Mouse (Mus musculus) spleen, adult 12 weeks (tissue): Measurements from ENCODE around the gene Akirin2.
"Not testable (repeated sequence)": the region's sequence is repeated elsewhere in the genome, so short reads cannot be mapped to it uniquely, and the experiment has no call there.

Source experiments
- DNase-seq: peaks from one replicate; pipeline ENCODE4 v3.0.0; 2022; ENCODE audit warnings: low spot score

The Akirin2 gene

DNA sequence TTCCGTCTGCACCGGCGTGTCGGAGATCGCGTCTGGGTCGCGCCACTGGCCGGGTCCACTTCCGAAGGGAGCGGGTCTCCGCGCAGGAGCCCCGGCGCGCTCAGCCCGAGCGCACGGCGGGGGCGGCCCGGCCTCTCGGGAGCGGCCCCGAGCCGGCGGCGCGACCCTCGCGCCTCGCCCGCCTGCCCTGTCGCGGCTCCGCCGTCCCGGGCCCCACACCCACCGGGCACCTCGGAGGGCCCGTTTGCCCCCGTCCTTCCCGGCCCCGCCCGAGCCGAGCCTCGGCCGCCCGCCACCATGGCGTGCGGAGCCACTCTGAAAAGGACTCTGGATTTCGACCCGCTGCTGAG, at the start of gene Akirin2:
Akirin2 (plus strand) TSS at position 190 of the 350 bp plus-strand sequence.
- DNase-seq: no peak

DNA sequence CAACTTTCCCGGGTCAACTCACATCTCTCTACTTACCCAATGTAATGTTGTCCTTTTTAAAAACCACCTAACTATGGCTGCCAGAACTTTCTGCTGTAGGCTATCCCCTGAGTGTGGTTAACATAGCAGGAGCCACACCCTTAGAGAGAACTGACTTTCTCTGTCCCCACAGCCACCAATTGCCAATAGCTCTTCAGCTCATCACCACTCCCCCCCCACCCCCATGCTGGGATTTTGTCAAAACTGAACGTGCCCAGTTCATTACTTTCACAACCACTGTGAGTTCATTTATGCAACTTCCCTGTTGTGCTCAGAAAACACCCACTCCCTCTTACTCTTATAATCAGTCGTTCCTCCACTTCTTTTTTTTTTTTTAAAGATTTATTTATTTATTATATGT, 40.4 kb upstream of the Akirin2 start:
- DNase-seq: no peak

DNA sequence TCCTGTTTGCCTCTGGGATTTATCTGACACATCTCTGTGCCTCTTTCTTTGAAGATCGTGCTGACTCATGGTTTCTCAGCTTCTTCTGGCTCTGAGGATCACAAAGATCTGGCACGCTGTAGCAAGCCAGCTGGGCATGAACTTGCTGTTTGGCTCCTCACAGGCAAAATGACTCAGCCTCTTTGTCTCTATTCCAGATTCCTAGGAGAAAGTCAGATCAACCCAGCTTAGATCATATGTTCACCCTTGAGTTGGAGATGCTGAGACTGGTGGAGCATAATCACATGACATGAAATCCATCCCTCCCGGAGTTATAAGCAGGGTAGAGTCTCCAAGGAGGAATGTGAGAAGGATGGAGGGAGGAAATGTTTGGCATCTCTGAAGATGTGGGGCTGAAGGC, 27.9 kb upstream of the Akirin2 start:
- DNase-seq: no peak

DNA sequence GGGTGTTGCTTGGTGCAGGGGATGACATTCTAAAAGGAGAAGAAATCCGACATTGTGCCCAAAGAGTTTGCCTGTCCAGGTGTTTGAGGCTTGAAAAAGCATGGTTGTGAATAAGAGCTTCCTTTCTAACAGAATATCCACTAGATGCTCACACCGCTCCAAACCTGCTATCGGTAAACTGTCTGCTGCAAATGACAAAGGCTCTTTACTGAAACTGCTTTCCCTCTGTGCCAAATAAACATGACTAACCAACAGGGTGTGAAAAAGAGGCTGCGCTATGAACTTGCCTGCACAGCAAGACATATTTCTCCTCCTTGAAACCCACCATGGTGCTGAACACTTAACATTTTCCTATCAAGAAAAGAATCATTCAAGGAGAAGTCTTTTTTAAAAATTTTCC, 27.2 kb upstream of the Akirin2 start:
- no peak for DNase-seq

DNA sequence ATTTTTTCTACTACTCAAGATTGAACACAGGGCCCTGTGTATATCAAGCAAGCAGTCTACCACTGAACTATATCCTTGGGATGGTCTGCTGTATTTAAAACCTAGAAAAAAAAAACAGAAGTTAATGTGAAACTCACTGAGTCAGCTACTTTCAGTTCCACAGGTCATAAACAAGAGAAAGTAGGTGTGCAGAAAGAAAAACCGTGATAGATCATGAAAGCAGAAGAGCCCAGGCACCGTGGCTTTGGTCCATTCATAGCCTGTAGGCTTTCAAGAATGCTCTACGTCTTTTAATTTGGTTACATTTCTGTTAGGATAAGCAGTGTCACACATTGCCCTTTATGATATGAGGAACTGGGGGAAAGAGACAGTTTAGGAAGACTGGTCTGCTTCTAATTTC, 24.0 kb upstream of the Akirin2 start:
- no peak for DNase-seq

DNA sequence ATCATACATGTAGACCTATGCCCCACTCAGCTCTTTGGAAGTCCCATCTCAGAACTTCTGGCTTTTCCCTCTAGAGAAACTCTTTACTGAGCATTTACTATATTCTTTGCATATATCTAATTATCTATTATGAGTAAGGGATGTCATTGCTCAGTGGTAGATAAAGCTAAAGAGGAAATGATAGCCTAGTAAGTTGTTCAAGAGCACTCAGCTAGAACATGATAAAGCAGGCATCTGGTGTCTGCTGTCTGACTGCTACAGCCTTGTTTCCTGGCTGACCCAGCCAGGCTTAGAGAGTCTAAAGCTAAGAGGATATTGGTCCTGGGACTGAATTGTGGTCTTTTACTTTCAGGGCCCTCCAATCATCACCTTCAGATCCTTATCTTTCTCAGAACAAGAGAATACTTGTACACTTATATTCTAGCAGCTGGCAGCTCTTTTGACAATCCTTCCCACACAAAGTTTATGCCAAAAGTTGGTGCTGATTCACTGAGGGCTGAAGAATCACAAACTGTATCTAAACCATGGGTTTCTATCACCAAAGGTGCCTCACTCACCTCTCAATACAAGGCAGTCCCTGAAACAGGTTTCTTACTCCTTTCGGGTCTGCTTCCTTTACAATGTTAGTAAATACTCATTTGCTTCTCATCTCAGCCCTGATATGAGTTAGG, 22.2 kb upstream of the Akirin2 start:
- no peak for DNase-seq

DNA sequence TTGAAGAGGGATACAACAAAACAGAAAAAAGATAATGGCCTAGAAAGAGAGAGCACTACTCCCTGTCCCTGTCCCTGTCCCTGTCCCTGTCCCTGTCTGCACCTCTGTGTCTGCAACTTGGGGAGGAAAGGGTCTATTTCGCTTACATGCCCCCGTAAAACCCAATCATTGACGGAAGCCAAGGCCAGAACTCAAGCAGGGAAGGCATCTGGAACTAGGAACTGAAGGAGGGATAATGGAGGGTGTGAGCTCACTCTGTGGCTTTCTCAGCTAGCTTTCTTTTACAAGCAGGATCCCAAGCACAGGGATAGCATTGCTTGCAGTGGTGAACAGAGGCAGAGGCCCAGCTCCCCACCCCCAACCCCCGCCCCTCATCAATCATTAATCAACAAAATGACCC, 21.4 kb upstream of the Akirin2 start:
- no peak for DNase-seq

DNA sequence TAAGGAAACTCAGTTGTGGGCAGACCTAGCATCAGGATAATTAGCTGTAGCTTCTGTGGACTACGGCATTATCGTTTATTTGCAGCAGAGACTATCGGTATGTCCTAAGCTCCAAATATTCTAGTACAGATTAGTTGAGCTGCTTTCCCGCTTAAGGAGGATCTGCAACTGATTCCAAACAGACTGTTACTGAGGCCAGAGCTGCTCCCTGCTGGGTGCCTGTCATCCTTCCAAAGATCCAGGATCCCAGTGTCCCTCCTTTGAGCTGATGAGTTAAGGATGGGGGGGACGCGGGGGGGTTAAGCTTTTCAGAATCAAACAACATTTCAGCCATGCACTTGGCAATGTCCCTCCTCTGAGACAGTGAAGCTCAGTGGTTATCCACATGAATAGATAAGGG, 20.8 kb upstream of the Akirin2 start:
- DNase-seq: no peak

- peak; percentile 95 for DNase-seq
These were observed 573 bp upstream of the Akirin2 start for GRCm38 (mm10) chr4:34549981-34550747.

DNA sequence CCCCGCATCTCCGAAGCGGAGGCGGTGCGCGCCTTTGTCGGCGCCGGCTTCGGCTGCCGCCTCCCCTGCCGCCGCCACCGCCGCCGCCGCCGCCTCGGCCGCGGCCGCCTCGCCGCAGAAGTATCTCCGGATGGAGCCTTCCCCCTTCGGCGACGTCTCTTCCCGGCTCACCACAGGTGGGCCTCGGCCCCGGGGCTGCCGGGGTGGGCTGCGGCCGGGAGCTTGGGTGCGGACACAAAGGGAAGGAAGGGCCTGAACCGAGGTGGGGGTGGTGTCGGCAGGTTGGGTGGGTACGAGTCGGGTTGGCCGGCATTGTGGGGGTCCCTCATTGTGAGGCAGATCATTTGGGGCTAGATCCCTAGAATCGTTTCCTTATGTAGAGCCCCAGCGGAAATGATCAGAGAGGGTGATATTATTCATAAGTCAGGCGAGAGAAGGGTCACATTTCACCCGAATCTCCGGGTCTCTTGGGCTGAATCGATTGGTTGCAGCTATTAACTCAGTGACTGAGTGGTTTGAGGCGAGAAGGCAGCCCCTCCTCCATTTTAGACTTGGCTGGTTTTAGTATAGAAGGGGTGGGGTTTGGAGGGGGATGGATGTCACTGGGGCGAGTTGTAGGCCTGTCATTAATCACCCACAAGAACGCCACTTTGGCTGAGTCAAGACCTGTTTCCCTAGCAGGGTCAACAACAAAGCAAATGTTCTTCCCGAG, 517 bp downstream of the Akirin2 start:
- peak; percentile 31 for DNase-seq

DNA sequence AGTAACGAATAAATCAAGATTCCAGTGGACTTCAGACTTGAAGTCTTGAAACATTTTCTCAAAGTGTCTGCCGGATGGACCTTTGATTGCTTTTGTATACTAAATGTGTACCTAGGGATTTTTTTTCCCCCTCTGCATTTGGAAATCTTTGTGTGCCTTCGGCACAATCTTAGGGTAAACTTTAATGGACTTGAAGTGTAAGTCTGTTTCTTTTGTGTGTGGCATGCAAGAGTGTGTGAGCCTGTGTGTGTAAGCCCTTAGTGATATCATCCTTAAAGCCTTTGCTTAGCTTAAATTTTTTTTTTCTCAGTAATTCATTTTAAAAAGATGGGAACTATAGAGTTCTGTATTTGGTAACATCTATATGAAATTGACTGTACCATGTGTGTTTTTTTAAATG, 1.2 kb downstream of the Akirin2 start:
- no peak for DNase-seq

- no peak for DNase-seq
These were observed 3.9 kb downstream of the Akirin2 start for GRCm38 (mm10) chr4:34554596-34554995.

GRCm38 (mm10) chr4:34555604-34556003, 4.9 kb downstream of the Akirin2 start:
- DNase-seq: no peak

DNA sequence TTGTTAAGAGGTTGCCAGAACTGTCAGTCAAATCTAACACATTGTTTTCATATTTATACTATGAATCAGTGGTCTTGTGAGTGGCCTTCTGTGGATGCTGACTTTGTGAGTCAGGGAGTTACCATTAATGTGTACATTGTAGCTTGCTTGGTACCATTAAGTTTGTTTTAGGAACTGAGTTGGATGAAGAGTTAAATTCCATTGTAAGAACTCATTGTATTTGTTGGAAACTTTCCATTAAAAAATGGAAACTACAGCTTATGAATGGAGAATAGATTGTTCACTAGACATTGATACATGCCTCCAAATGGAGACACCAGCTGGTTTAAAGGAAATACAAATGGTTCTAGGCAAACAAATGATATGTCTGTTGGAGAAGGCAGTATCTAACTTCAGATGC, 5.4 kb downstream of the Akirin2 start:
- DNase-seq: no peak

DNA sequence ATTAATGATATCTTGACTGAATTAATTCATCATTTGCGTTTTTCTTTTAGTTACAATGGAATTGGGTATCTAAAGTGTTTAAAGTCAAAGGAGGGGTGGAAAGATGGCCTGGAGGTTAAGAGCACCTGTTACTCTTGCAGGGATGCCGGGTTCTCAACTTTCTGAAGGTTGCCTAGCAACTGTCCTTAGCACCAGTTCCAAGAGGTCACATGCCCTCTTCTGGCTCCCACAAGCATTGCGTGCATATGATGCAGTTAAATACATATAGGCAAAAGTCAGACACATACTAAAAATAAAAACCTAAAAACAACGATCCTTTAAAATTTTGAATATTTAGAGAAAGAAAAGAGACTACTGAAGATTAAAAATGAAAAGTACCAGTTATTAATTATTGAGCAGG, 10.2 kb downstream of the Akirin2 start:
- peak; percentile 21 for DNase-seq

DNA sequence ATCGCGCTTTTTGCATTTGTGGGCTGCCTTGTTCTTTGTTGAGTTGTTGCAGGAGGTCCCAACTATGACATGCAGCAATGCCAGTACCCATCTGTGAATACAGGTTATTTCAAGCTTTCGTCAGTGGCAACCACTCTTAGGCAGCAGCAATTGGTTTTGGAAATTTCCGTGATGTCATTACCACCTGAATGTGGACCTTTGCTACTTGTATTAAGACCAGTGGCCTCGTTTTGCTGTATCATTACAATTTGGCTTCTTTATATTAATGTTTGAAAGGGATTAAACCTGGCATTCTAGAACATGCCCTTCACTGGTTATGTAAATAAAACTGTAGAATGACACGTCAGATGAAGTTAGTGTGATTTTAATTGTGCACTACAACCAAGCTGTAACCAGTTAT, 15.5 kb downstream of the Akirin2 start:
- DNase-seq: no peak

DNA sequence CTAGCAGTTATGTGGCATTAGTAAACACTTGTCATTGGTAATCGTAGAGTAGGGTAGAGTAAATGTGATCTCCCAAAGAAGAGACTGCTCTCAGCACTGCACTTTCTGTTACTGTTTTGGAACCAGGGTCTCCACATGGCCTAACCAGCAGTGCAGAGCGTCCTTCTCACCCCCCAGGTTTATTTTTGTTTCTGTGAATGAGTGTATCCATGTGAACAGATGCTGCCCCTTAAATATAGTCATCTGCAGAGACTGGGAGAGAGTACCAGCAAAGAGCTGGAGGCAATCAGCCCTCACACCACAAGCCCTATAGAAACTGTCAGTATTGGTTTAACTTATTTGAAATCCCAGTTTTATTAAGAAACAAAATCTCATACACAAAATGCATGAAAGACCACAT, 22.1 kb downstream of the Akirin2 start:
- no peak for DNase-seq

DNA sequence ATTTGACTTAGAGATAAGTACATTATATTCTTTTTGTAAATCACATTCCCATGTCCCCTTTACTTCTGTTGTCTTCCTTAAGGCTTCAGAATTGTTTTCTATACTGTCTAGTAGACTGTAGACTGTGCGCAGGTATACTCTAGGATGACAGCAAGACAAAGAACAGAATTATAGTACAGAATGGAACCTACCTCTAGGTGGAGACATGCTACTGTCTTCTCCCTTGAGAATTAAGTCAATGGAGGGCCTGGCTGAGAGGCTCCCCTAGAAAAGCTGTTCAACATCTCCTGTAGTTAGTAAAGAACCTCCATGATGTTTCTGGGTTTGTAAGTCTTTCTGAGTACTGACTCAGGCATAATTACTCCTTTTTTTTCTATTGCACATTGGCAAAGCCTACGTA, 26.3 kb downstream of the Akirin2 start:
- DNase-seq: no peak

GRCm38 (mm10) chr4:34579215-34579614, 28.5 kb downstream of the Akirin2 start:
- DNase-seq: no peak

GRCm38 (mm10) chr4:34581489-34581888, 30.8 kb downstream of the Akirin2 start:
- DNase-seq: not testable (repeated sequence)

DNA sequence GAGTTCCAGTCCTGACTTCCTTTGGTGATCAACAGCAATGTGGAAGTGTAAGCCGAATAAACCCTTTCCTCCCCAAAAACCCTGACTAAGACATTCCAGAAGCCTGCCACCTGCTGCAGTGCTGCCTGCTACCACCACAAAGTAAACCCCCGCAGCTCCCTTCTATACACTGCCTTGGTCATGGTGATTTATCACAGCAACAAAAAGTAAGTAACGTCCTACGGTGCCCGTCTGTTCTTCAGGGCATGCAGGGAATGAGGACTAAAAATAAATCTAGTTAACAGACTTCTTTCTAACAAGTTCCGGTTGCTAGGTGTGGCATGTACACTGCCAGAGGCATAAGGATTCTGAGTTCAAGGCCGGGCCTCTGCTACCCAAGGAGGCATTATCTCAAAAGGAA, 31.3 kb downstream of the Akirin2 start:
- DNase-seq: no peak

DNA sequence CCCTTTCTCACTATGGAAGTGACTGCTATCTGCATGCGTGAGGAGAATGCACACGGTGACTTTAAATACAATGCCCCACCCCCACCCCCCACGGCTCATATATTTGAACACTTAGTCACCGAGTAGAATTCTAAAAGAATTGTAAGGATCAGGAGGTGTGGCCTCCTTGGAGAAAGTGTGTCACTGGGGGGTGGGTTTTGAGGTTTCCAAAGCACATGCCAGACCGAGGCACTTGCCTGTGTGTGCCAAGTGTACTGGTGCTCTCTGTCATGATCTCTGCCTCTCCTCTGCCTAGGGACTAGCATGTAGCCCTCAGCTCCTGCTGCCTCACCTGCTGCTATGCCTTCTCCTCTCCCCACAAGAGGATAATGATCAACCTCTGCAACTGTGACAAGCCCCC, 31.7 kb downstream of the Akirin2 start:
- no peak for DNase-seq

GRCm38 (mm10) chr4:34583427-34583826, 32.7 kb downstream of the Akirin2 start:
- no peak for DNase-seq
